ENCODE assay signal across 16 mouse cellular contexts in the genomic region with DNA sequence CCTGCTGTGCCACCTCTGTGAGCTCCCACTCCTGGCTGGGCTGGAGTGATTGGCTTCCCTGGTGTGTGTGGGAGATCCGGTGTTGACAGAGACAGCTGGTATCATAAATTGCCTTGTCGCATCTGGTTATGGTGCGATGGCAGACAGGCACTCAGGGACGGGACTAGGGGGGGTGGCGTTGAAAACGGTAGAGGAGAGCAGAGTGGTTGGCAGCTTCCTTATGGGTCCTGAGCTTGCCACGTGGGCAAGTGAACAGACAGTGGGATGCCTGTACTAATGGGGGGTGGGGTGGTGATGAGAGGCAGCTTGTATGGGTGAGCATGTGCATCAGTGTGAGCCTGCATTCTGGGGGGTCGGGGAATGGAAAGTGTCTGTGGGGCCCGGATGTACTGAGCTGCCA.
DNase-seq lines count a peak whose midpoint lies in the region; ATAC-seq and TF ChIP-seq lines count a peak whose summit lies in the region.
"Had no signal": no experiment of that assay in that cellular context is flagged by ENCODE, and none has a peak within 500 bp of the region (broad histone marks: within the 10 kb centered on the region; RNA-seq: fewer than 3 reads in every experiment).

No protein-coding gene starts in this region.

- no peak overlapping the region for H3K9ac ChIP-seq in midbrain, embryonic 11.5 days (ENCODE audit: low read length)
- H3K9ac ChIP-seq in midbrain, embryonic 16.5 days (ENCODE audit: low read depth, low read length), result no peak overlapping the region
- H3K9ac ChIP-seq in forebrain, postnatal 0 days, result no peak overlapping the region
- no peak overlapping the region for H3K9ac ChIP-seq in neural tube, embryonic 14.5 days (replicated peaks; ENCODE audit: low read depth, low read length)
- H3K9ac ChIP-seq: heart, embryonic 13.5 days; lung, embryonic 14.5 days had no signal

- H3K4me3 ChIP-seq in midbrain, embryonic 11.5 days (ENCODE audit: low read depth, low read length), result no peak overlapping the region
- no peak overlapping the region for H3K4me3 ChIP-seq in midbrain, embryonic 16.5 days (ENCODE audit: low read depth, low read length)
- H3K4me3 ChIP-seq in forebrain, postnatal 0 days (ENCODE audit: low read depth, low read length), result no peak overlapping the region
- H3K4me3 ChIP-seq in neural tube, embryonic 14.5 days (ENCODE audit: low read depth, low read length), result no peak overlapping the region
- H3K4me3 ChIP-seq: heart, embryonic 13.5 days; megakaryocyte, embryonic 14.5 days had no signal

- 92% methylated on average over 9 of the region's 9 CpGs for WGBS in midbrain, embryonic 11.5 days
- 81% methylated on average over 9 of the region's 9 CpGs for WGBS in midbrain, embryonic 16.5 days
- WGBS in forebrain, postnatal 0 days, result 52% methylated on average over 9 of the region's 9 CpGs
- 36% methylated on average over 9 of the region's 9 CpGs for WGBS in neural tube, embryonic 14.5 days

- no peak for ATAC-seq in midbrain, embryonic 11.5 days (ENCODE audit: low FRiP score)
- no peak for ATAC-seq in midbrain, embryonic 16.5 days
- ATAC-seq in forebrain, postnatal 0 days, result peak; percentile 76
- ATAC-seq in neural tube, embryonic 14.5 days (ENCODE audit: low read depth), result peak; percentile 58; the same call in 1 of the 2 replicates
- ATAC-seq: intestine, embryonic 16.5 days had no signal

- H3K4me2 ChIP-seq in midbrain, embryonic 11.5 days, result no peak overlapping the region
- no peak overlapping the region for H3K4me2 ChIP-seq in midbrain, embryonic 16.5 days (ENCODE audit: low read length)
- no peak overlapping the region for H3K4me2 ChIP-seq in forebrain, postnatal 0 days (ENCODE audit: low read depth)
- H3K4me2 ChIP-seq in neural tube, embryonic 14.5 days (ENCODE audit: low read depth, low read length), result no peak overlapping the region
- H3K4me2 ChIP-seq: heart, embryonic 13.5 days; lung, embryonic 14.5 days had no signal

- no peak for TF ChIP-seq CTCF in forebrain, postnatal 0 days (IDR thresholded peaks at IDR 0.05; ENCODE audit: low read depth)

- no peaks in the 10 kb centered on the region for H3K27me3 ChIP-seq in midbrain, embryonic 11.5 days (ENCODE audit: control insufficient read depth, insufficient read depth, low read length)
- no peaks in the 10 kb centered on the region for H3K27me3 ChIP-seq in midbrain, embryonic 16.5 days (ENCODE audit: control insufficient read depth, insufficient read depth, low read depth, low read length)
- H3K27me3 ChIP-seq in forebrain, postnatal 0 days (ENCODE audit: insufficient read depth, low read length), result no peaks in the 10 kb centered on the region
- H3K27me3 ChIP-seq in neural tube, embryonic 14.5 days (ENCODE audit: control insufficient read depth, insufficient read depth, low read length), result no peaks in the 10 kb centered on the region
- H3K27me3 ChIP-seq: megakaryocyte, embryonic 14.5 days had no signal

- no peaks in the 10 kb centered on the region for H3K36me3 ChIP-seq in midbrain, embryonic 11.5 days (ENCODE audit: control insufficient read depth, insufficient read depth, low read length)
- H3K36me3 ChIP-seq in midbrain, embryonic 16.5 days (ENCODE audit: control insufficient read depth, insufficient read depth, low read length), result no peaks in the 10 kb centered on the region
- no peaks in the 10 kb centered on the region for H3K36me3 ChIP-seq in forebrain, postnatal 0 days (ENCODE audit: insufficient read depth)
- H3K36me3 ChIP-seq in neural tube, embryonic 14.5 days (ENCODE audit: control insufficient read depth, insufficient read depth, low read length), result no peaks in the 10 kb centered on the region
- H3K36me3 ChIP-seq: heart, embryonic 13.5 days had no signal

- no peaks in the 10 kb centered on the region for H3K4me1 ChIP-seq in midbrain, embryonic 11.5 days (ENCODE audit: control insufficient read depth, insufficient read depth, low read length)
- H3K4me1 ChIP-seq in midbrain, embryonic 16.5 days (ENCODE audit: control insufficient read depth, insufficient read depth, low read length), result peaks cover 3% of the 10 kb centered on the region; the same call in 1 of the 2 replicates
- no peaks in the 10 kb centered on the region for H3K4me1 ChIP-seq in forebrain, postnatal 0 days (ENCODE audit: insufficient read depth)
- 0 out of 2 replicates have a peak, but pooled peaks cover 3% of the 10 kb centered on the region for H3K4me1 ChIP-seq in neural tube, embryonic 14.5 days (ENCODE audit: control insufficient read depth, insufficient read depth, low read length)
- H3K4me1 ChIP-seq: heart, embryonic 13.5 days; megakaryocyte, embryonic 14.5 days had no signal

- H3K27ac ChIP-seq in midbrain, embryonic 11.5 days (ENCODE audit: low read depth, low read length), result no peak overlapping the region
- no peak overlapping the region for H3K27ac ChIP-seq in midbrain, embryonic 16.5 days (ENCODE audit: low read length)
- H3K27ac ChIP-seq in forebrain, postnatal 0 days (ENCODE audit: low read depth, low read length), result no peak overlapping the region
- H3K27ac ChIP-seq in neural tube, embryonic 14.5 days (ENCODE audit: low read depth, low read length), result 0 out of 2 replicates have a peak overlapping the region, but pooled peaks have one; percentile 7
- H3K27ac ChIP-seq: heart, embryonic 13.5 days had no signal

- DNase-seq in midbrain, embryonic 11.5 days (ENCODE audit: low spot score, missing footprints), result peak; percentile 54
- DNase-seq in forebrain, postnatal 0 days, result no peak
- DNase-seq in layer of hippocampus, adult 9-11 months, result peak; percentile 76
- DNase-seq in spleen, postnatal 4 days (ENCODE audit: low spot score in 2 of 2), result no peak
- no peak for DNase-seq in Muller cell, postnatal 12 days (ENCODE audit: inconsistent ontology term)
- DNase-seq in heart, postnatal 4 days, result no peak
- DNase-seq: cerebellum, adult 8-10 months; gastrocnemius, postnatal 14 days; kidney, postnatal 25 days; lung, embryonic 14.5 days; thymus, postnatal 25 days had no signal

- no peaks in the 10 kb centered on the region for H3K9me3 ChIP-seq in midbrain, embryonic 11.5 days (ENCODE audit: control insufficient read depth, low read length)
- H3K9me3 ChIP-seq in midbrain, embryonic 16.5 days (replicated peaks; ENCODE audit: control insufficient read depth, low read length, poor library complexity, severe bottlenecking), result no peaks in the 10 kb centered on the region
- H3K9me3 ChIP-seq in forebrain, postnatal 0 days (ENCODE audit: low read length), result no peaks in the 10 kb centered on the region
- no peaks in the 10 kb centered on the region for H3K9me3 ChIP-seq in neural tube, embryonic 14.5 days (ENCODE audit: control insufficient read depth, low read length)
- H3K9me3 ChIP-seq: heart, embryonic 13.5 days had no signal

Comparison
In these comparisons a context has a peak if more than half of its experiments do, and no peak if none do; other contexts are left out.
1. ATAC-seq: peak in forebrain, postnatal 0 days (single experiment) and neural tube, embryonic 14.5 days (single experiment); none in midbrain, embryonic 11.5 days (single experiment) and midbrain, embryonic 16.5 days (single experiment).
2. DNase-seq: peak in midbrain, embryonic 11.5 days (single experiment) and layer of hippocampus, adult 9-11 months (single experiment); none in forebrain, postnatal 0 days (single experiment), spleen, postnatal 4 days (0 of 2), Muller cell, postnatal 12 days (single experiment) and heart, postnatal 4 days (single experiment).